Mouse (Mus musculus) forebrain, embryonic 15.5 days (tissue): ENCODE results near the gene Intu. TPM values are rescaled to one million over a fixed set of nuclear protein-coding genes. Genes with fewer than 3 reads are reported as not detected.
A peak's percentile ranks its signal among the peaks of the same experiment; 100 is the strongest.

Experiments used
- ATAC-seq: fragments of 200-750 bp; cut with Nextera tagmentation; replicated peaks from 2 replicates; pipeline ENCODE4 v1.8.0; 2017; ENCODE audit warnings: mild to moderate bottlenecking, moderate TSS enrichment, moderate library complexity
- H3K27ac ChIP-seq: fragments of 300-500 bp; sonication (generic); replicated peaks from 2 replicates; pipeline ENCODE4 v1.5.1; 2015; ENCODE audit warnings: mild to moderate bottlenecking, inconsistent platforms
- H3K27me3 ChIP-seq: fragments of 300-500 bp; sonication (generic); 2 replicates; pipeline ENCODE4 v1.6.1; 2015; ENCODE audit warnings: inconsistent platforms
- H3K36me3 ChIP-seq: fragments of 300-500 bp; sonication (generic); 2 replicates; pipeline ENCODE4 v1.6.1; 2015; ENCODE audit warnings: mild to moderate bottlenecking, inconsistent platforms
- H3K4me1 ChIP-seq: fragments of 300-500 bp; sonication (generic); 2 replicates; pipeline ENCODE4 v1.6.1; 2015; ENCODE audit warnings: inconsistent platforms
- H3K4me2 ChIP-seq: fragments of 300-500 bp; sonication (generic); replicated peaks from 2 replicates; pipeline ENCODE4 v1.6.1; 2015; ENCODE audit warnings: mild to moderate bottlenecking, inconsistent platforms
- H3K4me3 ChIP-seq: fragments of 300-500 bp; sonication (generic); 2 replicates; pipeline ENCODE4 v1.5.1; 2015; ENCODE audit warnings: mild to moderate bottlenecking, inconsistent platforms
- H3K9ac ChIP-seq: fragments of 300-500 bp; sonication (generic); replicated peaks from 2 replicates; pipeline ENCODE4 v1.6.1; 2015; ENCODE audit warnings: mild to moderate bottlenecking, inconsistent platforms
- H3K9me3 ChIP-seq: fragments of 300-500 bp; sonication (generic); 2 replicates; pipeline ENCODE4 v1.6.1; 2016; ENCODE audit warnings: inconsistent platforms
- WGBS: fragments of 180-500 bp; shearing (Covaris S2); methylation state at CpG from one replicate; pipeline ENCODE4 v1.1.7; 2015; ENCODE audit warnings: mixed read lengths; 5-methylcytosine and 5-hydroxymethylcytosine counted together
- polyA plus RNA-seq: library from polyadenylated mRNA; unstranded; fragments of >200 nt; fragmentation: Nextera tagmentation; extraction: Ambion mirVana; gene quantifications from 2 replicates; pipeline ENCODE4 v1.2.1, GENCODE M21; 2015

Intu gene
- 4.3 and 4.8 TPM in 2 replicates for polyA plus RNA-seq

GRCm38 (mm10) chr3:40531286-40532141 is at the start of gene Intu:
Gene Intu, plus strand, starts transcription at chr3:40531286.
- Histone ChIP-seq H3K4me3 (peak within 1 kb of the TSS; percentile 51), H3K36me3 (no peaks in the 10 kb centered on the region), H3K27ac (no peak within 1 kb of the TSS), H3K9ac (peak within 1 kb of the TSS; percentile 49), H3K4me2 (peak within 1 kb of the TSS; percentile 96), H3K9me3 (no peaks in the 10 kb centered on the region), H3K4me1 (peaks cover 30% of the 10 kb centered on the region), H3K27me3 (peaks cover 5% of the 10 kb centered on the region; the same call in 1 of the 2 replicates)
- ATAC-seq: peak; percentile 81
- under 1% methylated on average over 54 of the region's 54 CpGs for WGBS

GRCm38 (mm10) chr3:40483221-40483654 is 47.8 kb upstream of the Intu start:
- Histone ChIP-seq H3K27ac (no peak overlapping the region), H3K9me3 (no peaks in the 10 kb centered on the region), H3K27me3 (no peaks in the 10 kb centered on the region), H3K4me1 (no peaks in the 10 kb centered on the region), H3K4me2 (no peak overlapping the region), H3K4me3 (no peak overlapping the region), H3K36me3 (no peaks in the 10 kb centered on the region), H3K9ac (no peak overlapping the region)
- no peak for ATAC-seq
- 81% methylated on average over 10 of the region's 10 CpGs for WGBS

GRCm38 (mm10) chr3:40487381-40487780 is 43.7 kb upstream of the Intu start:
- Histone ChIP-seq H3K4me3 (no peak overlapping the region), H3K36me3 (no peaks in the 10 kb centered on the region), H3K27me3 (no peaks in the 10 kb centered on the region), H3K4me2 (no peak overlapping the region), H3K4me1 (no peaks in the 10 kb centered on the region), H3K27ac (no peak overlapping the region), H3K9me3 (no peaks in the 10 kb centered on the region), H3K9ac (no peak overlapping the region)
- 85% methylated on average over 4 of the region's 4 CpGs for WGBS
- no peak for ATAC-seq

- H3K4me3 ChIP-seq: no peak overlapping the region
- no peaks in the 10 kb centered on the region for H3K36me3 ChIP-seq
- H3K27ac ChIP-seq: no peak overlapping the region
- H3K4me1 ChIP-seq: no peaks in the 10 kb centered on the region
- no peak overlapping the region for H3K9ac ChIP-seq
- ATAC-seq: no peak
- no peaks in the 10 kb centered on the region for H3K27me3 ChIP-seq
- H3K4me2 ChIP-seq: no peak overlapping the region
- no peaks in the 10 kb centered on the region for H3K9me3 ChIP-seq
- 84% methylated on average over 3 of the region's 3 CpGs for WGBS
These were observed 39.3 kb upstream of the Intu start for GRCm38 (mm10) chr3:40491742-40492141.

GRCm38 (mm10) chr3:40498898-40499297 is 32.2 kb upstream of the Intu start:
- H3K9me3 ChIP-seq: no peaks in the 10 kb centered on the region
- H3K9ac ChIP-seq: no peak overlapping the region
- H3K4me1 ChIP-seq: no peaks in the 10 kb centered on the region
- no peak overlapping the region for H3K4me2 ChIP-seq
- no peak overlapping the region for H3K4me3 ChIP-seq
- ATAC-seq: no peak
- no peaks in the 10 kb centered on the region for H3K36me3 ChIP-seq
- no peaks in the 10 kb centered on the region for H3K27me3 ChIP-seq
- H3K27ac ChIP-seq: no peak overlapping the region
- 88% methylated on average over 3 of the region's 3 CpGs for WGBS

- H3K27ac ChIP-seq: no peak overlapping the region
- no peak overlapping the region for H3K4me3 ChIP-seq
- H3K4me1 ChIP-seq: no peaks in the 10 kb centered on the region
- H3K27me3 ChIP-seq: no peaks in the 10 kb centered on the region
- H3K4me2 ChIP-seq: no peak overlapping the region
- no peaks in the 10 kb centered on the region for H3K36me3 ChIP-seq
- no peak for ATAC-seq
- 87% methylated on average over 8 of the region's 8 CpGs for WGBS
- no peak overlapping the region for H3K9ac ChIP-seq
- H3K9me3 ChIP-seq: no peaks in the 10 kb centered on the region
These were observed 30.8 kb upstream of the Intu start for GRCm38 (mm10) chr3:40500157-40500808.

- H3K9me3 ChIP-seq: no peaks in the 10 kb centered on the region
- no peaks in the 10 kb centered on the region for H3K4me1 ChIP-seq
- ATAC-seq: no peak
- H3K4me2 ChIP-seq: no peak overlapping the region
- H3K9ac ChIP-seq: no peak overlapping the region
- no peaks in the 10 kb centered on the region for H3K27me3 ChIP-seq
- 83% methylated on average over 5 of the region's 5 CpGs for WGBS
- no peak overlapping the region for H3K27ac ChIP-seq
- no peak overlapping the region for H3K4me3 ChIP-seq
- H3K36me3 ChIP-seq: no peaks in the 10 kb centered on the region
These were observed 26.7 kb upstream of the Intu start for GRCm38 (mm10) chr3:40504377-40504776.

- Histone ChIP-seq H3K36me3 (no peaks in the 10 kb centered on the region), H3K4me1 (no peaks in the 10 kb centered on the region), H3K9me3 (no peaks in the 10 kb centered on the region), H3K9ac (no peak overlapping the region), H3K27me3 (no peaks in the 10 kb centered on the region), H3K4me3 (no peak overlapping the region), H3K4me2 (no peak overlapping the region), H3K27ac (no peak overlapping the region)
- no peak for ATAC-seq
- 95% methylated on average over 14 of the region's 14 CpGs for WGBS
These were observed 25.6 kb upstream of the Intu start for GRCm38 (mm10) chr3:40505451-40506014.

- Histone ChIP-seq H3K4me1 (no peaks in the 10 kb centered on the region), H3K9me3 (no peaks in the 10 kb centered on the region), H3K27ac (no peak overlapping the region), H3K4me2 (no peak overlapping the region), H3K4me3 (no peak overlapping the region), H3K36me3 (no peaks in the 10 kb centered on the region), H3K27me3 (no peaks in the 10 kb centered on the region), H3K9ac (no peak overlapping the region)
- 74% methylated on average over 6 of the region's 6 CpGs for WGBS
- no peak for ATAC-seq
These were observed 22.0 kb upstream of the Intu start for GRCm38 (mm10) chr3:40508927-40509576.

- H3K36me3 ChIP-seq: no peaks in the 10 kb centered on the region
- WGBS: 64% methylated on average over 6 of the region's 6 CpGs
- no peak for ATAC-seq
These were observed 20.5 kb upstream of the Intu start for GRCm38 (mm10) chr3:40510567-40510966.

GRCm38 (mm10) chr3:40512936-40513829 is 17.9 kb upstream of the Intu start:
- Histone ChIP-seq H3K27ac (no peak overlapping the region), H3K4me3 (no peak overlapping the region), H3K9ac (no peak overlapping the region), H3K4me1 (no peaks in the 10 kb centered on the region), H3K9me3 (no peaks in the 10 kb centered on the region), H3K4me2 (no peak overlapping the region), H3K27me3 (no peaks in the 10 kb centered on the region), H3K36me3 (no peaks in the 10 kb centered on the region)
- 74% methylated on average over 13 of the region's 13 CpGs for WGBS
- ATAC-seq: no peak

More at GRCm38 (mm10) chr3:40510567-40510966, 20.5 kb upstream of the Intu start:
- no peak overlapping the region for H3K27ac ChIP-seq
- H3K4me2 ChIP-seq: no peak overlapping the region
- no peaks in the 10 kb centered on the region for H3K4me1 ChIP-seq
- no peak overlapping the region for H3K9ac ChIP-seq
- H3K27me3 ChIP-seq: no peaks in the 10 kb centered on the region
- H3K4me3 ChIP-seq: no peak overlapping the region
- no peaks in the 10 kb centered on the region for H3K9me3 ChIP-seq
